Mouse (Mus musculus) urinary bladder, postnatal 36 days (tissue): ENCODE results near the gene Ggt6.

Experiments used
- DNase-seq, 2 experiments: peaks; one replicate each; pipeline ENCODE4 v3.0.0; 2022; ENCODE audit warnings: low spot score in 2 of 2, mixed read lengths in 1 of 2

The Ggt6 gene

DNA sequence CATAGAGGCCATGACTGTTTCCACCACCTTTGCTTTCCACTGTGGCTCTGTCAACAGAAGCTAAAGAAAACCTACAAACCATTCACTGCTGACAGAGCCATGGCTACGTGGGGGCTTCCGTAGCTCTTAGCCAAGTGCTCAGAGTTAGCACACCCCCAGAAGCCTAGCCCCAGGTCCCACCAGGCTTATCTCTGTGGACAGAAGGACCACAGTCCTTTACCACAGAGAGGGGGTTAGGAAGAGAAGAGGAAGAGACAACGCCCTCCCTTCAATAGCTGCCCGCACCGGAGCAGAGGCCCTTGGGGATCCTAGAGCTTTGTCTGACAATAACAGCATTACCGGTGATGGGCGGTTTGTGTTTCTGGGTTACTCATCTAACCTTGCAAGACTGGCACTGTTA lies 40.1 kb downstream of the Ggt6 start:
- DNase-seq: no peak

DNA sequence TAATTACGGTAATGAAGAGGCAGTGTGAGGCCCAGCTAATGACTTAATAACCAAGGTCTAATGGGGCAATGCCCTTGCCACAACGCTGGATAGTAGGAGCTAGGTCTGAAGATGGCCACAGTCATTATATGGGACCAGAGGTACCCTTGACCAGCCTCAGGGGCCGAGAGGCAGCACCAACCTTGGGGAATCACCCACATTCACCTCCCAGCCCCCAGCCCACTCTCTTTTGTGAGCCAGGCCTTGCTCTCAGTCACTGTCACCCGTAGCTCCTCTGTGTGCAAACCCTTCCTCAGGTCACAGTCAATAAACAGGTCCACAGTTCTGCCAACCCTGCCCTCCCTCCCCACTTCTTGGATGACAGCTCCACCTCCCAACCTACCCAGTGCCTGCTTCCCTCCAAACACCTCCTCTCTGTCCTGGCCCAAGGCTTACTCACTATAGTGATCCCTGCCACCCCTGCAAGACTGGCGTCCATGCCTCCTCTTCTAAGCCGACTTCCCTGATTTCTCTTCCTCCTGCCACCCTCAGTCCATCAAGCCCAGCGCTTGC lies 40.8 kb downstream of the Ggt6 start:
- DNase-seq: no peak

DNA sequence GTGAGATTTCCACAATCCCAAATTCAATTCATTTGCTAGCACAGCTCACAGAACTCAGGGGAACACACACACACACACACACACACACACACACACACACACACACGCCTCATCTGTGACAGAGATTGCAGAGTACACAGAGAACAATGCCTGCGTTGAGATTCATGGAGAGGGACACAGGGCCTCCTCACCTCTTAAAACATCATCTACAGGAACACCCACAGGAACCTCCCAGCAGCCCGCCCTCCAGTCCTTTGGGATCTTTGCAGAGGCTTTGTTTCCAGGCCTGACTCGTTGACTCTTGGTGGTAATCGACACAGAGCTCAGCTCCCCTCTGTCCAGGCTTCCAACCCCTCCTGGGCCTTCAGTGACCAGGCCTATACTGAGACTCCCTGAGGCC lies 41.9 kb downstream of the Ggt6 start:
- no peak for DNase-seq

DNA sequence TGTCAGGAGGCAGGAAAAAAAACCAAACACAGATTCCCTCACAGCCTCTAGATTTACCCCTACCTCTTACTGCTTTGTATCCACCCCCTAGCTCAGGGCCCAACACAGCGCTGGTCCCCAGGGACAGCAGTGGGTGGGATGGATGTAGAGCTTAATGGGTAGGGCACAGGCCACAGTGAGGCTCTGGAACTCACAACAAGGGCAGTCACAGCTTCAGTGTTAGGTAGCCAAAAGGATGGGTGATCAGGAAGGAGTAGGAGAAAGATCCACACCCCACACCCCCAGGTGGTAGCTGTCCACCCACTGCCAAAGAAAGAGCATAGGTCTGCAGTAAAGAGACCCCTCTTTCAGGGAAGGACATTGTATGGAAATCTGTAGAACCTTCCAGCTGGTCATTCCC lies 42.3 kb downstream of the Ggt6 start:
- no peak for DNase-seq

DNA sequence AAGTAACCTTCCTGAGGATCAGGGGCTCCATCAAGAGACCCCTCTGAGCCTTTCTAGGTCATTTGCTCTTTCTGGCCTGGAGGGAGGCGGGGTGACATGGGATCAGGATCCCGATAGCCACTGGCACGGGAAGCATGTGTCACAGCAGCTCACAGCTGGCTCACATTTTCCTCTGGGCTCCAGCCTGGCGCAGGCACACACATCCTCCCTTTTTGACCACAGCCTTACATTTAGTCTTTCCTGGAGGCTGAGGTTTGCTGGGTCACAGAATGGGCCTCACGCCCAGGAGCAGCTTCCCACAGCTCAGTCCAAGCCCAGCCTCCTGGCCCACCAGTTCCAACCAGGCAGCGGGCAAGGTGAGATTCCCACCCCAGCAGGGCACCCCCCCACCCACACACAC lies 42.9 kb downstream of the Ggt6 start:
- DNase-seq: no peak

DNA sequence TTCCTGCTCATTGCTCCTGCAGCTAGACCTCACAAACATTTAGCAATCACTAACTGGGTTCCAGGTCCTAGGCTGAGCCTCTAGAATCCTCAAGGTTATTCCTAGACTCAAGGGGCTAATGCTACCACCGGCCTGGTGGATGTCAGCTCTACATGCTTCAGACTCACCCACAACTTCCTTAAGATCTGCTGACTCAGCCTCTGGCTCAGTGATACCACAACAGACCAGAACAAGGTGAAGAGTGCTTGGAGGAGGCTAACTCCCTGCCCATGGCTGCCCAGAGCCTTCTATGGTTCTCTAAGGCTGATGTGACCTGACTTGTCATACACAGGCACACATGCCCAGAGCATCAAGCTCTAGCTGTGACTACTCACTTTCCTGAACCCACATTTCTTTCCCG lies 44.2 kb downstream of the Ggt6 start:
- DNase-seq: no peak

DNA sequence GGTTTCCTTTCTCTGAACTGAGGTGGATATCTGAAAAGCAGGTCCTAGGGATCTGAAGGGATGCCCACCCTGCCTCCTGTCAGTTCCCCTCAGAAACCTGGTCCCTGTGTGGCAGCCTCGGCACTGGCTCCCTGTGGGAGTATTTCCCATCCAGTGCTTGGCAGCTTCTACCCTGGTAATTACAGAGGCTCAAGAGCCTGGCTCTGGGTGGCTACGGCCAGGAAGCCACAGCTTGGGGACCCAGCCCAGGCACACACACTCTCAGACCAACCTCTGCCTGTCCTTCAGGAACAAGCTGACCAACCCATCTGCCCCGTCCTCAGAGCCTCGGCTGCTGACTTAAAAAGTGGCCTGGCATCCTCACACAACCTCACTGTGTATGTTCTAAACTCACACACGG lies 46.0 kb downstream of the Ggt6 start:
- DNase-seq: no peak

DNA sequence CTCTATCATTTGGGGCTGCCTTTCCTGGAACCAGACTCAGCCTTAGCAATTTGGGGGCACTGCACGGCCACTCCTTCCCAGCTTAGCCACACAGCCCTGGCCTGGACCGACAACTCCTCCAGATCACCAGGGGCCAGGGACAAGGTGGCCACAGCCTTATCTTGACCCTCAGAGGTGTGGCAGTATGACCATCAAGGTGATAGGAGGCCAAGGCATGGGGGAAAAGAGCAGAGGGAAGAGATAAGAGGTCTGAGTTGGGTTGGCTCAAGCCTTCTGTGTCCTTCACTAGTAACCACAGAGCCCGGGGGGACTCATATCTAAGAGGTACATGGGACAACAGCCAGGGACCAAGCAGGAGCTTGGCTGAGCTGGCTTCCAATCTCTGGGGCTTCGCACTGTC lies 46.6 kb downstream of the Ggt6 start:
- DNase-seq: no peak

DNA sequence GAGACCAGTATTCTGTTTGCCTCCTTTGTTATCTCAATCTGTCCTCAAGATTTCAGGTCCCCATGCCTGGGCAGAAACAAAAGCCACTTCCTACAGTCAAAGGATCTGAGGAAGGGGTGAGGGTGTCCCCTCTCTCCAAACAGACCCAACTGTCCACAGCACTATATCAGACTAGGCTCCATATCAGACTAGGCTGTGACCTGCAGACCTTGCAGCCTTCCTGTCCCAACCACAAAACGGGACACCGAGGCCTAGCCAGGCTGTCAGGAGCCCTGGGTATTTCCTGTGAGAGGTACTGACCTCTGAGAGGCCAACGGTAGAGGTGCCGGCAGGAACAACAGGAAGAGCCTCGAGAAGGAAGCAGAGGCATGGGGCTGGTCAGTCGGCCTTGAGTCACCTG lies 49.2 kb downstream of the Ggt6 start:
- DNase-seq: no peak

DNA sequence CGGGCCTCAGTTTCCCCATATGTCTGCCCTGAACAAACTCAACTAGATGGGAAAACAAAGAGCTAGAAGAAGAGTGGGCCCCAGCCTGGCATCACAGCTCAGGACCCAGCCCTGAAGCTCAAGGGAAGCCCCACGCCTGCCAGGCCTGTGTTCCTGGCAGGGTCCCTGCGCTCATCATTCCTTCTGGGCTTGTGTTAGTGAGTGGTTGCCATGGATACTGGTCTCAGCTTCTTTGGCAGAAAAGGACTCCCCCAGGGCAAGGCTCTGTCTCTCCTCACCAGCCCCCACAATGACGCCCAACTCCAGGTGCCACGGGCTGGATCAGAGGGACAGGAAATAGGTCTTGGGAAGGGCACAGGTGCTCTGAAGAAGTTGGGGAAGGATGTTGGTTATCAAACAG lies 49.8 kb downstream of the Ggt6 start:
- DNase-seq: no peak

DNA sequence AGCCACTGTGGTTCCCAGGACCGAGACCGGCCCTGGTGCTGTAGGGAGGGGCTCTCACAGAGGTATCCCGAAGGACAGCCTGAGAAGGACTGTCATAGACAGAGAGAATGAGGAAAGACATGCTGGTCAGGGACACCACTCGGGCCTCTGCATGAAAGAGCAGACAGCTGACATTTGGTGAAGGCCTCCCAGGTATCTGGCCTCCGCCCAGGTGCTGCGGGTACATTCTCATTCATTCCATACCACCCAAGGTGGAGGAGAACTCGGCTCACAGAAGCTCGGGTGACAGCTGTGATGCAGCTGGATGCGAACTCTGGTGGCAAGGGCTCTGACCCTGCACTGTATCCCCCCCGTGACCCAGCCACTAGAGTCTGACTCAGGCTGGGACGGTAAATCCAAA lies 50.6 kb downstream of the Ggt6 start:
- no peak for DNase-seq

DNA sequence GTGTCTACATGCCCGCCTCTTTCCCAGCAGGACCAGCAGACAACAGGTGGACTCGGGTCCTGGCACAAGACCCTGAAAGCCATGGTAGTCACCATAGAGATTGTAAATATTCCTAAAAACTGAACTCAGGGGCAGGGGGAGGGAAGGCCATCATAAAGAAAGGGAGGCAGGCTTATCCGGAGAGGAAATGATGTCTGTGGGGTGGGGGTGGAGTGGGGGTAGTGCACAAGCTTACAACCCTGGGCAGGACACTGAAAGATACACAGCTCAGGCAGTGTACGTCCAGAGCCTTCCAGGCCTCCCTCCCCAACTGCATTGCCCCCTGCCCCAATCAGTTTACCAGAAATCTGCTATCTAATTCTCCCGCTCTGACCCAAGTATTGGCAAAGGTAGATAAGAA lies 51.8 kb downstream of the Ggt6 start:
- DNase-seq: no peak

DNA sequence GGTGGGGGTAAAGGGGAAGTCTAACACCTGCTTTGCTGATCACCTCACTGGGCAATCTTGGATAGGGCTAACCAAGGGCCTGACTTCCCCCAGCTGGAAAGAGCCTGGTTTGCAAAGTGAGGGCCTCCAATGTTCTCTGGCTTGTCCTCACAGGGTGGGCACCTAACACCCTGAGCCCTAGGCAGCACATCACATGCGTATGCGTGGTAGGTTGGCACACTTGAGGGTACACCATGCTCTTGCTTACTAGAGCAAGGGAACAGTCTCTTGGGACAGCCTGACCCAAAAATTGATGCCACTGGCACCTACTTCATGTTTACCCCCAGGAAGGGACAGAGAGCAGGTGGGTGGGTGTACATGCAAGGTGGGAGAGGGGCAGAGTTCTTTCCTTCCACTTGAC lies 52.4 kb downstream of the Ggt6 start:
- DNase-seq: no peak
